Mouse (Mus musculus) forebrain, postnatal 0 days (tissue): ENCODE data around the gene Zdhhc4. TPM values are rescaled to one million over a fixed set of nuclear protein-coding genes. Genes with fewer than 3 reads are reported as not detected.
A peak's percentile ranks its signal among the peaks of the same experiment; 100 is the strongest.

Source experiments
- ATAC-seq: fragments of 200-750 bp; cut with Nextera tagmentation; 2 replicates; pipeline ENCODE4 v1.8.0; 2017; ENCODE audit warnings: mild to moderate bottlenecking, moderate library complexity
- DNase-seq: peaks from one replicate; pipeline ENCODE4 v3.0.0-alpha.2; 2015
- H3K27ac ChIP-seq: fragments of 300-500 bp; sonication (generic); 2 replicates; pipeline ENCODE4 v1.5.1; 2014; ENCODE audit warnings: low read depth, mild to moderate bottlenecking, antibody characterized with exemption, low read length, moderate library complexity, mixed read lengths
- H3K27me3 ChIP-seq: fragments of 300-500 bp; sonication (generic); 2 replicates; pipeline ENCODE4 v1.6.1; 2014; ENCODE audit warnings: mild to moderate bottlenecking, low read length, mixed read lengths; ENCODE audit not compliant: insufficient read depth
- H3K36me3 ChIP-seq: fragments of 300-500 bp; sonication (generic); 2 replicates; pipeline ENCODE4 v1.6.1; 2014; ENCODE audit warnings: mild to moderate bottlenecking, moderate library complexity; ENCODE audit not compliant: insufficient read depth
- H3K4me1 ChIP-seq: fragments of 300-500 bp; sonication (generic); 2 replicates; pipeline ENCODE4 v1.6.1; 2014; ENCODE audit warnings: antibody characterized with exemption; ENCODE audit not compliant: insufficient read depth
- H3K4me2 ChIP-seq: fragments of 300-500 bp; sonication (generic); 2 replicates; pipeline ENCODE4 v1.6.1; 2014; ENCODE audit warnings: low read depth, mild to moderate bottlenecking, moderate library complexity
- H3K4me3 ChIP-seq: fragments of 300-500 bp; sonication (generic); 2 replicates; pipeline ENCODE4 v1.5.1; 2014; ENCODE audit warnings: low read depth, low read length, mixed read lengths
- H3K9ac ChIP-seq: fragments of 300-500 bp; sonication (generic); 2 replicates; pipeline ENCODE4 v1.6.1; 2014; ENCODE audit warnings: mild to moderate bottlenecking
- H3K9me3 ChIP-seq: fragments of 300-500 bp; sonication (generic); 2 replicates; pipeline ENCODE4 v1.6.1; 2016; ENCODE audit warnings: low read length
- CTCF ChIP-seq: sonication (generic); IDR thresholded peaks from 2 replicates; pipeline ENCODE4 v1.5.1; 2016; ENCODE audit warnings: antibody characterized with exemption, control low read depth, low read depth
- WGBS: fragments of 180-500 bp; shearing (Covaris S2); extraction: QIAGEN DNeasy Blood & Tissue Kit; methylation state at CpG from one replicate; pipeline ENCODE4 v1.1.7; 2014; 5-methylcytosine and 5-hydroxymethylcytosine counted together
- polyA plus RNA-seq: library from polyadenylated mRNA; unstranded; fragments of >200 nt; fragmentation: Nextera tagmentation; extraction: Ambion mirVana; gene quantifications from 2 replicates; pipeline ENCODE4 v1.2.1, GENCODE M21; 2015
- total RNA-seq: library from RNA; depleted of rRNA; stranded (reverse); fragments of >200 nt; gene quantifications from 2 replicates; pipeline ENCODE4 v1.2.3, GENCODE M21; 2014

The Zdhhc4 gene
- total and polyA plus RNA-seq, 2 experiments from 2014 or later = 62.6 to 97.3 TPM

GRCm38 (mm10) chr5:143288378-143288911, 40.6 kb downstream of the Zdhhc4 start:
- Histone ChIP-seq H3K4me3 (0 out of 2 replicates have a peak overlapping the region, but pooled peaks have one; percentile 5), H3K27ac (no peak overlapping the region), H3K9me3 (no peaks in the 10 kb centered on the region), H3K4me1 (no peaks in the 10 kb centered on the region), H3K27me3 (peaks cover 13% of the 10 kb centered on the region), H3K4me2 (peak overlapping the region; percentile 33), H3K36me3 (peaks cover 9% of the 10 kb centered on the region; the same call in 1 of the 2 replicates), H3K9ac (no peak overlapping the region)
- 35% methylated on average over 9 of the region's 9 CpGs for WGBS
- ATAC-seq (no peak), DNase-seq (no peak)
- TF ChIP-seq CTCF = no peak

DNA sequence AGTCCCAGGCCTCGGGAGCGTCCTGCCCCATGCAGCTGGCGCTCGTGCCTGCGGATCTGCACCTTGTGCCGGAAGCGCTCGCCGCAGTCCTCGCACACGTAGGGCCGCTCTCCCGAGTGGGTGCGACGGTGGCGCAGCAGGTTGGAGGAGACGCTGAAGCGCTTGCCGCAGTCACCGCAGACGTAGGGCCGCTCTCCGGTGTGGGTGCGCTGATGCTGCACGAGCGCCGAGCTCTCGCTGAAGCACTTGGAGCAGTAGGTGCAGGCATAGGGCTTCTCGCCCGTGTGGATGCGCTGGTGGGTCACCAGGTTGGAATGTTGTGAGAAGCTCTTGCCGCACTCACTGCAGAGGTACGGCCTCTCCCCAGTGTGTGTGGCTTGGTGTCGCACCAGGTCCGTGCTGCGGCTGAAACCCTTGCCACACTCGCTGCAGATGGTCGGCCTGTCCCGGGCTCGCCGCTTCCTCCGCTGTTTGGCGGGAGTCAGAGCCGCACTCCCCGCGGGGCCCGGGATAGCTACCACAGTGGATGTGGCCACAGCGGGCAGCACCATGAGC, 41.2 kb downstream of the Zdhhc4 start:
- Histone ChIP-seq H3K9me3 (no peaks in the 10 kb centered on the region), H3K27ac (no peak overlapping the region), H3K36me3 (peaks cover 9% of the 10 kb centered on the region; the same call in 1 of the 2 replicates), H3K4me3 (peak overlapping the region; percentile 5; the same call in 1 of the 2 replicates), H3K4me1 (no peaks in the 10 kb centered on the region), H3K9ac (0 out of 2 replicates have a peak overlapping the region, but pooled peaks have one; percentile 25), H3K4me2 (peak overlapping the region; percentile 33), H3K27me3 (peaks cover 13% of the 10 kb centered on the region)
- TF ChIP-seq CTCF = no peak
- DNase-seq (no peak), ATAC-seq (peak; percentile 55)
- 8% methylated on average over 48 of the region's 48 CpGs for WGBS

DNA sequence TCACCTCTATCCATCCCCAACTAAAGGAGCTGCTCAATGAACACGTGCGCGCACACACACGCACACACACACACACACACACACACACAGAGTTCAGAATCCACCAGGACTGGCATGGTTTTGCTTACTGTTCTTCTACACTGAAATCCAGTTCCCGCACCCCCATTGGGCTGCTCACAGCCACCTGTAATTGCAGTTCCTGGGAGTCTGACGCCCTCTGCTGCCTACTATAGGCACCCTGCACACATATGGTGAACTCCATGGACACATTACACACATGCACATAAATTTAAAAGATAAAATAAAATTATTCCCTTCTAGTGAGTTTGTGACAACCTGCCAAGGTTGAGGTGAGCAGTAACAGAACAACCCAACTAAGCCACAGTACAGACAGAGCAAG, 44.3 kb downstream of the Zdhhc4 start:
- no peak overlapping the region for H3K9ac ChIP-seq
- no peak overlapping the region for H3K4me3 ChIP-seq
- H3K9me3 ChIP-seq = no peaks in the 10 kb centered on the region
- 41% methylated on average over 6 of the region's 6 CpGs for WGBS
- peaks cover 13% of the 10 kb centered on the region for H3K27me3 ChIP-seq
- H3K4me2 ChIP-seq = no peak overlapping the region
- H3K4me1 ChIP-seq = no peaks in the 10 kb centered on the region
- ATAC-seq (no peak), DNase-seq (no peak)
- TF ChIP-seq CTCF = peak; percentile 27; the same call in 1 of the 2 replicates
- no peak overlapping the region for H3K27ac ChIP-seq
- H3K36me3 ChIP-seq = peaks cover 9% of the 10 kb centered on the region; the same call in 1 of the 2 replicates

DNA sequence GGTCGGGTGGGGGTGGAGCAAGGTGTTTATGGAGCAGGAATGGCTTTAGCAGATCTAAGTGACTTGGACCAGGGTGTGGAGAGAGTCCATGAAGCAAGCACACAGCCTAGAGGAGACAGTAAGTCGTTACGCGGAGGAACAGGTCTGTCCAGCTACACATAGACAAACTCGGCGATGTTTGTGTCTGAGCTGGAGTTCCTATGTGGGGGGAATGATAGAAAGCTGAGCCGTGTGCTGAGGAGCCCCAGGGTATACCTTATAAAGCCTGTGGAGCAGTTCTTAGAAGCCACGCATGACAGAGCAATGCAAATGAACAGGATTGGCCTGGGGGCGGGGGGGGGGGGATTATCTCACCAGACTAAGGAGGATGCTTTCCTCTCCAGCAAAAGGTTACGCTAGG, 49.8 kb downstream of the Zdhhc4 start:
- H3K36me3 ChIP-seq = no peaks in the 10 kb centered on the region
- 41% methylated on average over 10 of the region's 10 CpGs for WGBS
- no peak for ATAC-seq

DNA sequence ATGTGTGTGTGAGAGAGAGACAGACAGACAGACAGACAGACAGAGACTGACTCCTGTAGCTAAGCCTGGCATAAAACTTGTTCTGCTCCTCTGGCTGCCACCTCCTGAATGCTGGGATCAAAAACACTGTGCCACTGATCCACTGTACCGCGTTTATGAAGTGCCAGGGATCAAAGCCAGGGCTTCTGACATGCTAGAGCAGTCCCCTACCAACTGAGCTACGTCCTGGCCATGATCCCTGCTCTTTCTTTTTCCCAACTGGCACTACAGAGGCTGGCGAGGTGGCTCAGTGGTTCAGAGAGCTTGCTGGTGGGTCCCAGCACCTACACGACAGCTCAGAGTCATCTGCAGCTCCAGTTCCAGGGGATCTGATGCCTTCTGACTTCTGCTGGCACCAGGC, 53.3 kb downstream of the Zdhhc4 start:
- no peaks in the 10 kb centered on the region for H3K9me3 ChIP-seq
- ATAC-seq = no peak
- H3K27me3 ChIP-seq = no peaks in the 10 kb centered on the region

More for the DNA sequence above, 49.8 kb downstream of the Zdhhc4 start:
- H3K9me3 ChIP-seq = no peaks in the 10 kb centered on the region
- H3K27ac ChIP-seq = no peak overlapping the region
- no peak overlapping the region for H3K4me2 ChIP-seq
- TF ChIP-seq CTCF = no peak
- no peak overlapping the region for H3K4me3 ChIP-seq
- no peak for DNase-seq
- no peak overlapping the region for H3K9ac ChIP-seq
- no peaks in the 10 kb centered on the region for H3K27me3 ChIP-seq
- no peaks in the 10 kb centered on the region for H3K4me1 ChIP-seq

DNA sequence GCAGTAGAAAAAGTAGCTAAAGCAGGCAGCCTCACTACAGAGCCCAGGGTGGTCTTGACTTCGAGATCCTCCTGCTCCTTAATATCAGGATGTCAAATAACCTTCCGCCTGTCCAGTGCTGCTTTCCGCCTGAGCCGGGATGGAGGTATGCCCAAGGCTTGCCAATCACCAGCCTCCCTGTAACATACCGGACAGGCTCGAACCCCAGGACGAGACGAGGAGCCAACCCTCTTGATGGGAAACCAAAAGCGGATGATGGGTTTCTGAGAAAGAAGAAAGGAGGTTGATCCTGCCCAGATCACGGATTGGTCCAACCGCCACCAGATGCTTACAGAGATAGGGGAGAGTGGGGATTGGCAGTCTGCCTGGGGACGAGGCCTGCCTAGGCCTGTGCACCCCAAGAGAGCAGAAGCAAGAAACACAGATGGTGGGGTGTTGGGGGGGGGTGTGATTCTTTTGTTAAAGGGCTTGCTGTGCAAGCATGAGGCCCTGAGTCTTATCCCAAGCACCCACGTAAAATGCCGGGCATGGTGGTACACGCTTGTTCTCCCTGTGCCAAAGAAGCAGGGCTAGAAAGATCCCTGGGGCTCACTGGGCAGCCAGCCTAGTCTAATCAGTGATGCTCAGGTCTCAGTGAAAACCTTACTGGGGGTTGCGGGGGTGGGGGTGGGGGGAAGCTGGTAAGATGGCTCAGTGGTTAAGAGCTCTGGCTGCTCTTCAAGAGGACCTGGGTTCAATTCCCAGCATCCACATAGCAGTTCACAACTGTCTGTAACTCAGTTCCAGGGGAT, 56.3 kb downstream of the Zdhhc4 start:
- no peak for TF ChIP-seq CTCF
- ATAC-seq (no peak), DNase-seq (no peak)
- Histone ChIP-seq H3K4me1 (peaks cover 18% of the 10 kb centered on the region), H3K27ac (no peak overlapping the region), H3K27me3 (no peaks in the 10 kb centered on the region), H3K4me3 (no peak overlapping the region), H3K9me3 (no peaks in the 10 kb centered on the region), H3K36me3 (no peaks in the 10 kb centered on the region), H3K4me2 (no peak overlapping the region), H3K9ac (no peak overlapping the region)
- WGBS = 83% methylated on average over 16 of the region's 16 CpGs

More for the DNA sequence above, 53.3 kb downstream of the Zdhhc4 start:
- Histone ChIP-seq H3K9ac (no peak overlapping the region), H3K4me1 (peaks cover 4% of the 10 kb centered on the region; the same call in 1 of the 2 replicates), H3K36me3 (no peaks in the 10 kb centered on the region), H3K4me3 (no peak overlapping the region), H3K27ac (no peak overlapping the region), H3K4me2 (no peak overlapping the region)
- no peak for DNase-seq
- 46% methylated on average over 5 of the region's 5 CpGs for WGBS
- no peak for TF ChIP-seq CTCF

DNA sequence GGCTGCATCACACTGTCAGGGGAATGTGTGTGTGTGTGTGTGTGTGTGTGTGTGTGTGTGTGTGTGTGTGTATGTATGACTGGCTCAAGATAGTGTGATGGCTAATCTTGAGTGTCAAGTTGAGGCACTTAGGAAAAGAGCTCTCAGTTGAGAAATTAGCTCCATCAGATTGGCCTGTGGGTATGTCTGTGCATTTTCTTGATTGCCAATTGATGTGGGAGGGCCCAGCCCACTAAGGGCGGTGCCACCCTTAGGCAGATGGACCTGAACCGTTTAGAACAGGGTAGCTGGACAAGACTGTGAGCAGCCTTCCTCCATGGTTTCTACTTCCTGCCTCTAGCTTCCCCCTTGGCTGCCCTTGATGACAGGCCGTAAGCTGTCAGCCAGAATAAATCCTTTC, 56.9 kb downstream of the Zdhhc4 start:
- Histone ChIP-seq H3K4me2 (no peak overlapping the region), H3K4me1 (peaks cover 18% of the 10 kb centered on the region), H3K9me3 (no peaks in the 10 kb centered on the region), H3K36me3 (no peaks in the 10 kb centered on the region), H3K4me3 (no peak overlapping the region), H3K27ac (no peak overlapping the region), H3K9ac (no peak overlapping the region), H3K27me3 (no peaks in the 10 kb centered on the region)
- DNase-seq (no peak), ATAC-seq (no peak)
- no peak for TF ChIP-seq CTCF
- 81% methylated on average over 3 of the region's 3 CpGs for WGBS
